Mouse (Mus musculus) forebrain, embryonic 13.5 days (tissue): ENCODE measurements around the gene Klhl29. TPM values are rescaled to one million over a fixed set of nuclear protein-coding genes. Genes with fewer than 3 reads are reported as not detected.
A peak's percentile ranks its signal among the peaks of the same experiment; 100 is the strongest.

ENCODE experiments used
- ATAC-seq: fragments of 200-750 bp; cut with Nextera tagmentation; 2 replicates; pipeline ENCODE4 v1.8.0; 2017
- H3K27ac ChIP-seq: fragments of 300-500 bp; sonication (generic); 2 replicates; pipeline ENCODE4 v1.5.1; 2015; ENCODE audit warnings: inconsistent platforms, mild to moderate bottlenecking, moderate library complexity
- H3K27me3 ChIP-seq: fragments of 300-500 bp; sonication (generic); 2 replicates; pipeline ENCODE4 v1.6.1; 2015; ENCODE audit warnings: mild to moderate bottlenecking, inconsistent platforms
- H3K36me3 ChIP-seq: fragments of 300-500 bp; sonication (generic); 2 replicates; pipeline ENCODE4 v1.6.1; 2015; ENCODE audit warnings: mild to moderate bottlenecking, inconsistent platforms; ENCODE audit not compliant: poor library complexity, severe bottlenecking
- H3K4me1 ChIP-seq: fragments of 300-500 bp; sonication (generic); 2 replicates; pipeline ENCODE4 v1.6.1; 2015; ENCODE audit warnings: inconsistent platforms
- H3K4me2 ChIP-seq: fragments of 300-500 bp; sonication (generic); 2 replicates; pipeline ENCODE4 v1.6.1; 2015; ENCODE audit warnings: inconsistent platforms, mild to moderate bottlenecking, moderate library complexity
- H3K4me3 ChIP-seq: fragments of 300-500 bp; sonication (generic); 2 replicates; pipeline ENCODE4 v1.5.1; 2015; ENCODE audit warnings: mild to moderate bottlenecking, inconsistent platforms
- H3K9ac ChIP-seq: fragments of 300-500 bp; sonication (generic); 2 replicates; pipeline ENCODE4 v1.6.1; 2015; ENCODE audit warnings: mild to moderate bottlenecking, inconsistent platforms
- H3K9me3 ChIP-seq: fragments of 300-500 bp; sonication (generic); replicated peaks from 2 replicates; pipeline ENCODE4 v1.6.1; 2016; ENCODE audit warnings: inconsistent platforms
- WGBS: fragments of 180-500 bp; shearing (Covaris S2); methylation state at CpG from one replicate; pipeline ENCODE4 v1.1.7; 2015; 5-methylcytosine and 5-hydroxymethylcytosine counted together
- polyA plus RNA-seq: library from polyadenylated mRNA; unstranded; fragments of >200 nt; fragmentation: Nextera tagmentation; extraction: Ambion mirVana; gene quantifications from 2 replicates; pipeline ENCODE4 v1.2.1, GENCODE M21; 2015

Gene Klhl29
- polyA plus RNA-seq, 1 experiment from 2014 or later = 3.5 TPM

DNA sequence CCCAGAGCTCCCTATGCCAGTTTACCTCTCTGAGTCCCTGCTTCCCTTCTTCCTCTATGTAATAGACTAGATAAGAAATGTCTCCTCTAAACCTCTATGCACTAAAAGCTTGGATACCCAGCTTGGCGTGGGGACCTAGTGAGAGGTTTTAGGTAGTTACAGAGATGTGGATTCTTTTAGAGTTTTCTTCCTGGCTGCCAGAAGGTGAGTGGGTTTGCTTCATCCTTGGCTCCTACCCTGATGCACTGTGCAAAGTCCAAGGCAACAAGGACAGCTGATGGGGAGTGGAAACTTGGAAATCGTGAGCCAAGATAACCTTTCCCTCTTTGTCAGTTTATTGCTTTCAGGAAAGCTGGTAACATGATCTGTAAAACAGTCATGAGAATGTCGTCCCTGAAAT lies 220.3 kb downstream of the Klhl29 start:
- Histone ChIP-seq H3K9me3 (no peaks in the 10 kb centered on the region), H3K27ac (no peak overlapping the region), H3K4me2 (no peak overlapping the region), H3K4me1 (peaks cover 5% of the 10 kb centered on the region; the same call in 1 of the 2 replicates), H3K9ac (no peak overlapping the region), H3K27me3 (no peaks in the 10 kb centered on the region), H3K4me3 (no peak overlapping the region), H3K36me3 (no peaks in the 10 kb centered on the region)
- 84% methylated on average over 3 of the region's 3 CpGs for WGBS
- no peak for ATAC-seq

DNA sequence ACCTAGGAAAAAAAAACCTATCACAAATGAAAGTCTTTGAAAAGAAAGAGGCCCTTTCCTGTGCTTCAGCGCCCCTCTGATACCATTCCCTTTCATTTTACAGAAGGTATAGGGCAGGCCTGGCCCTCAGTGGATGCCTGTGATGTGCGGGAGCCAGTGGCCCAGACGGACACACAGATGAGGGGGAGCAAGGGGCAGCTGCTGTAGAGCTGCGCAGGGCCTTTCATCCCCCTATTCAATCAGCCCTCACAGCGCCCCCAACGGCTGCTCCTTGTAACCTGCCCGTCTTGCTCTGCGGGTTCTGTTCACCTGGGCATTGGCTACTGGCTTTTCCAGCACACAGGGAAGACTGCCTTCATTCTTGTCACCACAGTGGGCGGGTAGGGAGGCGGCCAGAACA lies 223.6 kb downstream of the Klhl29 start:
- Histone ChIP-seq H3K36me3 (no peaks in the 10 kb centered on the region), H3K9ac (no peak overlapping the region), H3K9me3 (no peaks in the 10 kb centered on the region), H3K4me2 (no peak overlapping the region), H3K27me3 (no peaks in the 10 kb centered on the region), H3K4me1 (peaks cover 5% of the 10 kb centered on the region; the same call in 1 of the 2 replicates), H3K4me3 (no peak overlapping the region), H3K27ac (no peak overlapping the region)
- ATAC-seq = peak; percentile 57
- 21% methylated on average over 10 of the region's 10 CpGs for WGBS

GRCm38 (mm10) chr12:5147346-5148035 lies 228.0 kb downstream of the Klhl29 start:
- WGBS = 79% methylated on average over 5 of the region's 5 CpGs
- H3K27me3 ChIP-seq = no peaks in the 10 kb centered on the region
- no peak for ATAC-seq
- H3K4me2 ChIP-seq = no peak overlapping the region
- H3K9me3 ChIP-seq = no peaks in the 10 kb centered on the region
- no peak overlapping the region for H3K4me3 ChIP-seq
- no peak overlapping the region for H3K27ac ChIP-seq
- no peak overlapping the region for H3K9ac ChIP-seq
- peaks cover 32% of the 10 kb centered on the region for H3K4me1 ChIP-seq
- H3K36me3 ChIP-seq = no peaks in the 10 kb centered on the region

- ATAC-seq = peak; percentile 81
- Histone ChIP-seq H3K9ac (no peak overlapping the region), H3K27ac (peak overlapping the region; percentile 65), H3K4me2 (no peak overlapping the region; the same call in 1 of the 2 replicates), H3K36me3 (peaks cover 7% of the 10 kb centered on the region), H3K4me3 (no peak overlapping the region), H3K4me1 (peaks cover 29% of the 10 kb centered on the region), H3K27me3 (no peaks in the 10 kb centered on the region), H3K9me3 (no peaks in the 10 kb centered on the region)
- WGBS = 8% methylated on average over 5 of the region's 5 CpGs
These were observed 231.3 kb downstream of the Klhl29 start for GRCm38 (mm10) chr12:5143903-5144781.

- Histone ChIP-seq H3K9ac (no peak overlapping the region), H3K27me3 (no peaks in the 10 kb centered on the region), H3K4me2 (no peak overlapping the region), H3K27ac (no peak overlapping the region), H3K9me3 (no peaks in the 10 kb centered on the region), H3K4me3 (no peak overlapping the region), H3K4me1 (peaks cover 33% of the 10 kb centered on the region), H3K36me3 (peaks cover 7% of the 10 kb centered on the region)
- no peak for ATAC-seq
- WGBS = 58% methylated on average over 5 of the region's 5 CpGs
These were observed 232.3 kb downstream of the Klhl29 start for GRCm38 (mm10) chr12:5143224-5143623.

DNA sequence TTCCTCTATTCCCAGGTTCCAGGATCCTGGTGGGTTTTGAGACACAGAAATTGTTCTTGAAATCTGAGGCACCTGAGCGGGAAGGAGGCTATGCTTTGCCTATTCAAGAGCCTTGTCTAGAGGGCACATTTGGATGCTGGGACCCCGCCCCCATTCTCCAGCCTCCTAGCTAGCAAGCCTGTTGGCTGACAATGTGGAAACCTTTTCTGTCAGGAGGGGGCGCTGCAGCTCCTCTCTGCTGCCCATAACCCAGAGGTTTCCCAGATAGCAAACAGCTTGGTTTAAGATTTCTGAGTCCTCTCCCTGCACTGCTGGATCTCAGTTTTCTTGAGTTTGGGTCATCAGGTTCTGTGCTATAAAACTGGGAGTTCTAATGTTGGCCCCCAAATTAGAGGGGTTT lies 232.7 kb downstream of the Klhl29 start:
- peaks cover 33% of the 10 kb centered on the region for H3K4me1 ChIP-seq
- no peak overlapping the region for H3K4me3 ChIP-seq
- peak; percentile 69 for ATAC-seq
- H3K9me3 ChIP-seq = no peaks in the 10 kb centered on the region
- no peak overlapping the region for H3K27ac ChIP-seq
- no peak overlapping the region for H3K9ac ChIP-seq
- H3K4me2 ChIP-seq = no peak overlapping the region
- H3K27me3 ChIP-seq = no peaks in the 10 kb centered on the region
- peaks cover 7% of the 10 kb centered on the region for H3K36me3 ChIP-seq
- 11% methylated on average over 3 of the region's 3 CpGs for WGBS

GRCm38 (mm10) chr12:5141040-5141439 lies 234.4 kb downstream of the Klhl29 start:
- H3K9me3 ChIP-seq = no peaks in the 10 kb centered on the region
- H3K4me1 ChIP-seq = peaks cover 33% of the 10 kb centered on the region
- no peak overlapping the region for H3K4me3 ChIP-seq
- peaks cover 17% of the 10 kb centered on the region for H3K36me3 ChIP-seq
- no peak overlapping the region for H3K4me2 ChIP-seq
- H3K27me3 ChIP-seq = no peaks in the 10 kb centered on the region
- 65% methylated on average over 4 of the region's 4 CpGs for WGBS
- no peak overlapping the region for H3K9ac ChIP-seq
- no peak for ATAC-seq
- no peak overlapping the region for H3K27ac ChIP-seq

DNA sequence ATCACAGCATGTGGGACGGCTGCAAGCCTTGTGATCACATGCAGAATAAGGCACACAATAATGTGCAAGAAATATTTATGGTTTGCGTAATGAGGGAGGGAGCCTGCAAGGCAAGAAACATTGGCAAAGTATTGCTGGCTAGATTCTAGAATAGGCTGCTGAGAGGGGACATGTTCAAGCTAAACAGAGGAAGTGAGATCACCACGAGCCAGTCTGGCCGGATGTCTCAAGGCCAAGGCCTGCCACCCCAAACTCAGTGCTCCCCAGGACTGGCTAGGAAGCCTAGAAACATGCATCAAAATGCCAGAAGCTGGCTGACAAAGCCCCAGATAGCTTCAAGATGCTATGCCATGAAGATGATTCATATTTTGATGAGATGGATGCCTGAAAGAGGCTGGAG lies 236.2 kb downstream of the Klhl29 start:
- no peaks in the 10 kb centered on the region for H3K9me3 ChIP-seq
- H3K9ac ChIP-seq = no peak overlapping the region
- H3K27me3 ChIP-seq = no peaks in the 10 kb centered on the region
- no peak overlapping the region for H3K4me2 ChIP-seq
- 87% methylated on average over 4 of the region's 4 CpGs for WGBS
- peaks cover 17% of the 10 kb centered on the region for H3K36me3 ChIP-seq
- peaks cover 32% of the 10 kb centered on the region for H3K4me1 ChIP-seq
- H3K27ac ChIP-seq = no peak overlapping the region
- no peak for ATAC-seq
- no peak overlapping the region for H3K4me3 ChIP-seq

DNA sequence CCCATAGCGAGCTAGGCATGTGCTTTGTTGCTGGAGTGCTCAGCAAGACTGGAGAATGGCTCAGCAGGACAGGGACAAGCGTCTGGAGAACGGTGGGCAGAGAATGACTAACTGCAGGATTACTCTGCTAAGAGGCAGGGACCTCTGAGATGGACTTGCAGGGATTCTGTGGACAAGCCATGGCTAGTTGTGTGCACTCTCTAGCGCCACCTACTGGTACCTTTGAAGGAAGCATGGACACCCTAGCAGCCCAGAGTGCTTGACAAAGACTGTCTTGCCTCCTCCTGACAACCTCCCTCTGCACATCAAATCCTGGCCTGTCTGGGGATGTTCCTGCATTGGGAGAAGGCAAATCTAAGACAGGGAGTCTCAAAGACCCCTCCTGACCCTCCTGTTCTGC lies 239.2 kb downstream of the Klhl29 start:
- no peak overlapping the region for H3K4me3 ChIP-seq
- H3K36me3 ChIP-seq = peaks cover 17% of the 10 kb centered on the region
- no peaks in the 10 kb centered on the region for H3K27me3 ChIP-seq
- no peak overlapping the region for H3K9ac ChIP-seq
- peak; percentile 67 for ATAC-seq
- peaks cover 18% of the 10 kb centered on the region for H3K4me1 ChIP-seq
- H3K9me3 ChIP-seq = no peaks in the 10 kb centered on the region
- H3K27ac ChIP-seq = no peak overlapping the region
- no peak overlapping the region for H3K4me2 ChIP-seq
- WGBS = 15% methylated on average over 4 of the region's 4 CpGs

DNA sequence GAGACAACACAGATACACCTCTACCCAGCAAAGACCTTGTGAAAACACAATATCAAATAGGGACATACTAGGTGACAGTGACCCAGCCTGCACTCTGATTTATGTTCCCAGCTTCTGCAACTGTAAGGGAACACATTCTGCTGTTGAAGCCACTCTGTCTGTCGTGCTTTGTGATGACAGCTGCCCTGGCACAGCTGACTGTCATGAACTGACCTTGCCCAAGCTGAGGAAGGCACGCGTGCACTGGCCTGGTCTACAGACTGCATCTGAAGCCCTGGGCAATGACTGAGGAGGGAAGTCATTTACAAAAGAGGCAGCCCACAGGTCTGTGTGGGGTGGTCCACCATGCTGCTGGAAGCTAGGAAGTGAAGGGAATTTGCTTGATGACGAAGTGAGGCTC lies 246.3 kb downstream of the Klhl29 start:
- 89% methylated on average over 4 of the region's 4 CpGs for WGBS
- Histone ChIP-seq H3K9me3 (no peaks in the 10 kb centered on the region), H3K4me1 (peaks cover 4% of the 10 kb centered on the region; the same call in 1 of the 2 replicates), H3K36me3 (peaks cover 13% of the 10 kb centered on the region; the same call in 1 of the 2 replicates), H3K27me3 (no peaks in the 10 kb centered on the region), H3K4me3 (no peak overlapping the region), H3K9ac (no peak overlapping the region), H3K4me2 (no peak overlapping the region), H3K27ac (no peak overlapping the region)
- ATAC-seq = no peak

DNA sequence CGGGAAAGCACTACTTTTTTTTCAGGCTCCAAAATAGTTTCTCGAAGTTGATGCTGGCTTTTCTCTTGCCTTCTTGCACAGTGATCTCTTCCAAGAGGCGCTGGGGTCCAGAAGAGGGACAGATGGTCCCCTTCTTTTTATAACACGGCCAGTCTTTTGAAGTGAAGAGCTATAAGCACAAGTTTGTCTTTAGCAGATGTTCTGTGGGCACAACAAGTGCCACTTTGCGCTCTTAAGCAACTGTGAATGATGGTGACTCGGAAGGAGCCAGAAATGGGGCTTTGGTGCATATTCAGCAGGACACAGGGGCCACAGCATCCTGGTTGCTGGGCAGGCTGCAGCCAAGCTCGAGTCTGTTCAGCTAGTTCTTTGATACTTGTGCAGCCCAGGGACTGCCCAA lies 249.6 kb downstream of the Klhl29 start:
- no peaks in the 10 kb centered on the region for H3K27me3 ChIP-seq
- no peak overlapping the region for H3K27ac ChIP-seq
- H3K4me2 ChIP-seq = no peak overlapping the region

DNA sequence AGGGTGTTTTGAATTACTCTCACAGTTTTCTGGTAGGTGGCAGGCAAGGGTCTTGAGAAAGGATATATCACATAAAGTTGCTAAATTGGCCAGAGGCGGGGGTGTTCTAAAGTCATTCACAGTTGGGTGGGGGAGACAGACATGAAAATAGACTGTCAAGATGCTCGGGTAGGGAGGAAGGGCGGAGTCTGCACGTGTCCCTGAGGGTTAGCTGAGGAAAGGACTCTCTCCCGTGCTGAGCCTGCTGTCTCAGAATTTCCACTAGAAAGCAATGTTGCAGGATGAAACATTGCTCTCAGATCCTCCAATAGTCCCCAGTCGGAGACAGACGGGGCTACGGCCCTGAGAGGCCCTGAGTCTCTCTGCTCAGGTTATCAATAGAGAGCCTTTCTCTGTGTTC lies 252.5 kb downstream of the Klhl29 start:
- WGBS = 70% methylated on average over 8 of the region's 8 CpGs
- H3K9me3 ChIP-seq = no peaks in the 10 kb centered on the region
- no peak for ATAC-seq
- H3K27ac ChIP-seq = no peak overlapping the region
- H3K9ac ChIP-seq = no peak overlapping the region
- H3K4me3 ChIP-seq = no peak overlapping the region
- H3K4me1 ChIP-seq = peaks cover 23% of the 10 kb centered on the region
- H3K4me2 ChIP-seq = no peak overlapping the region
- H3K27me3 ChIP-seq = no peaks in the 10 kb centered on the region
- peaks cover 14% of the 10 kb centered on the region; the same call in 1 of the 2 replicates for H3K36me3 ChIP-seq

More for the DNA sequence above, 249.6 kb downstream of the Klhl29 start:
- no peak overlapping the region for H3K9ac ChIP-seq
- H3K9me3 ChIP-seq = no peaks in the 10 kb centered on the region
- no peak for ATAC-seq
- peaks cover 17% of the 10 kb centered on the region; the same call in 1 of the 2 replicates for H3K36me3 ChIP-seq
- 0 out of 2 replicates have a peak, but pooled peaks cover 6% of the 10 kb centered on the region for H3K4me1 ChIP-seq
- 79% methylated on average over 7 of the region's 7 CpGs for WGBS
- no peak overlapping the region for H3K4me3 ChIP-seq
